In the genomic region with DNA sequence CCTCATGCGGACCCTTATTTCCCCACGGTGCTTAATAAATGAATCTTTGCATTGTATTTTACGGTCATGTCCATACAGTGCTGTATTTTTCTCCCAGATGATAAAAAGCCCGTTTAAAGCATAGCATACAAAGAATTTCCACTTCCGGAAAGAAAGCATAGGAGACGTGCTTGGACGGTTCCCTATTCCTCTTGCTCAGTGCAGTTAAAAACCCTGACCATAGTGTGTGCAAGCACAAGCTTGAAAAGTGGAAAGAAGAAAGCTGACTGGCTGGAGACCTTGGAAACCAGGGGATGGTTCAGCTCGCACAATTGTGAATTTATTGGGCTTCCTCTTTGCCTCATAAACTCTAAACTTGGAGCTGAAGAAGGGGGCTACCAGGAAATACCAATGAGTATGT, we compare ENCODE assay signal across 17 mouse cellular contexts.
"Had no signal": no experiment of that assay in that cellular context is flagged by ENCODE, and none has a peak within 500 bp of the region (broad histone marks: within the 10 kb centered on the region; RNA-seq: fewer than 3 reads in every experiment).

No protein-coding gene starts in this region.

- ATAC-seq: liver, postnatal 0 days; lung, postnatal 0 days; midbrain, embryonic 15.5 days had no signal

- H3K9ac ChIP-seq: liver, postnatal 0 days; lung, embryonic 15.5 days; midbrain, embryonic 12.5 days; midbrain, embryonic 15.5 days; neural tube, embryonic 12.5 days; stomach, embryonic 15.5 days had no signal

- DNase-seq: liver, postnatal 0 days; lung, adult 2 months; lung, postnatal 14 days; lung, postnatal 36 days; right cerebral cortex, postnatal 14 days; thymus, adult 2 months; thymus, postnatal 25 days; thymus, postnatal 4 days had no signal

- H3K4me2 ChIP-seq: lung, embryonic 15.5 days; midbrain, embryonic 12.5 days; midbrain, embryonic 15.5 days; neural tube, embryonic 12.5 days; stomach, embryonic 15.5 days had no signal

- H3K27ac ChIP-seq: lung, embryonic 15.5 days; macrophage; midbrain, embryonic 12.5 days; midbrain, embryonic 15.5 days; neural tube, embryonic 12.5 days; stomach, embryonic 15.5 days; stomach, postnatal 0 days had no signal

- H3K4me1 ChIP-seq: lung, embryonic 15.5 days; megakaryocyte, embryonic 14.5 days; midbrain, embryonic 12.5 days; neural tube, embryonic 12.5 days had no signal

- H3K27me3 ChIP-seq: lung, embryonic 15.5 days; megakaryocyte, embryonic 14.5 days; midbrain, embryonic 12.5 days; midbrain, embryonic 15.5 days; neural tube, embryonic 12.5 days; stomach, embryonic 15.5 days had no signal

- H3K4me3 ChIP-seq: lung, embryonic 15.5 days; megakaryocyte, embryonic 14.5 days; midbrain, embryonic 12.5 days; midbrain, embryonic 15.5 days; neural tube, embryonic 12.5 days; stomach, embryonic 15.5 days had no signal

- H3K36me3 ChIP-seq: lung, embryonic 15.5 days; midbrain, embryonic 12.5 days; midbrain, embryonic 15.5 days; neural tube, embryonic 12.5 days; stomach, embryonic 15.5 days had no signal

- H3K9me3 ChIP-seq: lung, embryonic 15.5 days; megakaryocyte, embryonic 14.5 days; midbrain, embryonic 12.5 days; midbrain, embryonic 15.5 days; neural tube, embryonic 12.5 days; stomach, embryonic 15.5 days had no signal
